Mouse (Mus musculus): ENCODE measurements at regions not wholly inside any gene's neighbourhood (a gene's known extent, or its start where the extent isn't known, plus 50 kb on each side); places are given as distances from the start of the nearest gene placed in this dataset.

- no peak for TF ChIP-seq POLR2A (IDR thresholded peaks at IDR 0.05; ENCODE audit: borderline replicate concordance, low read depth, low read length)
- TF ChIP-seq CTCF (IDR thresholded peaks at IDR 0.05; ENCODE audit: low read depth, low read length), result no peak
Measured at GRCm38 (mm10) chr1:177610156-177610555, 119.5 kb upstream of the 1700016C15Rik start.

Data from bone marrow macrophage, adult 2 months (primary cell).